Mouse (Mus musculus) bone marrow, adult 2 months (tissue): ENCODE data around the gene Sept9. TPM values are rescaled to one million over a fixed set of nuclear protein-coding genes. Genes with fewer than 3 reads are reported as not detected.

Source experiments
- H3K27ac ChIP-seq: fragments of 200-500 bp; 2 replicates; pipeline ENCODE4 v1.5.1; 2012; ENCODE audit warnings: low read depth, mild to moderate bottlenecking, control low read depth, inconsistent platforms, low read length; ENCODE audit not compliant: control insufficient read depth, poor library complexity, insufficient read depth
- H3K4me1 ChIP-seq: fragments of 200-500 bp; 2 replicates; pipeline ENCODE4 v1.6.1; 2011; ENCODE audit warnings: low read length; ENCODE audit not compliant: control insufficient read depth, insufficient read depth
- H3K4me3 ChIP-seq: fragments of 200-500 bp; replicated peaks from 2 replicates; pipeline ENCODE3; 2011; ENCODE audit warnings: mild to moderate bottlenecking, low read depth, low read length, control low read depth; ENCODE audit not compliant: control insufficient read depth
- CTCF ChIP-seq: fragments of 200-500 bp; IDR thresholded peaks from 2 replicates; pipeline ENCODE4 v1.5.1; 2011; ENCODE audit warnings: low read length, control low read depth; ENCODE audit not compliant: control insufficient read depth, insufficient read depth
- POLR2A ChIP-seq: fragments of 200-500 bp; IDR thresholded peaks from 2 replicates; pipeline ENCODE4 v1.6.1; 2011; ENCODE audit warnings: low read depth, mild to moderate bottlenecking, control low read depth, low read length, borderline replicate concordance; ENCODE audit not compliant: control insufficient read depth
- WGBS: fragments of 180-500 bp; shearing (Covaris S2); methylation state at CpG from one replicate; pipeline ENCODE4 v1.1.7; 2018; 5-methylcytosine and 5-hydroxymethylcytosine counted together
- polyA plus RNA-seq: library from polyadenylated mRNA; stranded (reverse); fragments of >200 nt; gene quantifications from 2 replicates; pipeline ENCODE4 v1.2.4, GENCODE M21; 2011; ENCODE audit warnings: low replicate concordance; ENCODE audit not compliant: missing spikeins, insufficient read depth, insufficient read length

Sept9 gene
- polyA plus RNA-seq, 1 experiment = 51.6 TPM

- 43% methylated on average over 8 of the region's 8 CpGs for WGBS
Measured at GRCm38 (mm10) chr11:117220777-117221176, 21.3 kb downstream of the Sept9 start.

GRCm38 (mm10) chr11:117221182-117221581 lies 21.7 kb downstream of the Sept9 start:
- TF ChIP-seq CTCF (no peak), POLR2A (no peak)

More at GRCm38 (mm10) chr11:117220777-117221176, 21.3 kb downstream of the Sept9 start:
- TF ChIP-seq CTCF = no peak
- no peak for TF ChIP-seq POLR2A
- H3K4me3 ChIP-seq = no peak overlapping the region
- no peaks in the 10 kb centered on the region for H3K4me1 ChIP-seq
- H3K27ac ChIP-seq = no peak overlapping the region

GRCm38 (mm10) chr11:117222899-117223298 lies 23.4 kb downstream of the Sept9 start:
- H3K4me3 ChIP-seq = no peak overlapping the region
- no peaks in the 10 kb centered on the region for H3K4me1 ChIP-seq
- TF ChIP-seq POLR2A (no peak), CTCF (no peak)
- WGBS = 75% methylated on average over 8 of the region's 8 CpGs
- no peak overlapping the region for H3K27ac ChIP-seq

More at GRCm38 (mm10) chr11:117221182-117221581, 21.7 kb downstream of the Sept9 start:
- 74% methylated on average over 6 of the region's 6 CpGs for WGBS
- Histone ChIP-seq H3K4me1 (no peaks in the 10 kb centered on the region), H3K4me3 (no peak overlapping the region), H3K27ac (no peak overlapping the region)

GRCm38 (mm10) chr11:117224804-117225203 lies 25.3 kb downstream of the Sept9 start:
- H3K27ac ChIP-seq = no peak overlapping the region
- H3K4me3 ChIP-seq = no peak overlapping the region
- TF ChIP-seq CTCF = peak; percentile 17; the same call in 1 of the 2 replicates
- no peak for TF ChIP-seq POLR2A
- H3K4me1 ChIP-seq = no peaks in the 10 kb centered on the region
- 67% methylated on average over 4 of the region's 4 CpGs for WGBS

- Histone ChIP-seq H3K27ac (no peak overlapping the region), H3K4me3 (no peak overlapping the region), H3K4me1 (no peaks in the 10 kb centered on the region)
- TF ChIP-seq CTCF (no peak), POLR2A (no peak)
- 83% methylated on average over 15 of the region's 15 CpGs for WGBS
Measured at GRCm38 (mm10) chr11:117225531-117226213, 26.2 kb downstream of the Sept9 start.

GRCm38 (mm10) chr11:117226214-117226535 lies 26.7 kb downstream of the Sept9 start:
- no peak for TF ChIP-seq CTCF
- TF ChIP-seq POLR2A = no peak
- H3K4me3 ChIP-seq = no peak overlapping the region
- 84% methylated on average over 5 of the region's 5 CpGs for WGBS
- H3K27ac ChIP-seq = no peak overlapping the region
- no peaks in the 10 kb centered on the region for H3K4me1 ChIP-seq

GRCm38 (mm10) chr11:117228139-117228538 lies 28.7 kb downstream of the Sept9 start:
- H3K4me3 ChIP-seq = no peak overlapping the region
- TF ChIP-seq POLR2A = no peak
- TF ChIP-seq CTCF = no peak
- H3K27ac ChIP-seq = no peak overlapping the region
- WGBS = 84% methylated on average over 10 of the region's 10 CpGs
- H3K4me1 ChIP-seq = no peaks in the 10 kb centered on the region

- Histone ChIP-seq H3K27ac (no peak overlapping the region), H3K4me3 (no peak overlapping the region), H3K4me1 (no peaks in the 10 kb centered on the region)
- TF ChIP-seq CTCF = no peak
- no peak for TF ChIP-seq POLR2A
- 69% methylated on average over 11 of the region's 11 CpGs for WGBS
Measured at GRCm38 (mm10) chr11:117231551-117231950, 32.1 kb downstream of the Sept9 start.
